ENCODE assay signal across 8 mouse cellular contexts in the genomic region with DNA sequence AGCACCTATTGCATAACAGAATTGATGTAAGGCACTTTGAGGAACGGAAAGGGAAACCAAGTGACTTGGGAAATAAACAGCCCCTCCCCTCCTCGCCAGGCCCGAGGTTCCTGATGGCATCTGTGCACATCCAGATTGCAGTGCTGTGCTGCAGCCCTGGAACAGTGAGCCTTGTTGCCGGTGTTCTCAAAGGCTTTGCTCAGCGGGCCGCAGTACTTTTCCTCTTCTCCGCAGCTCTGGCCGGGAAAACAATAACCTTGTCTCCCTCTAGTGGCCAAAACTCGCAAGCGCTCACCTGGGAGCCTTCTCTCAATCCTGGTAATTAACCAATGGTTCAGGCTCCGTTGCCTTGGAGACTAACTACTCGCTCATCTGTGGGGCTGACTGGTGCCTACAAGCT. TPM values are rescaled to one million over a fixed set of nuclear protein-coding genes. Genes with fewer than 3 reads are reported as not detected.
A peak's percentile ranks its signal among the peaks of the same experiment; 100 is the strongest.
DNase-seq lines count a peak whose midpoint lies in the region; ATAC-seq and TF ChIP-seq lines count a peak whose summit lies in the region.

No protein-coding gene starts in this region.

- peak; percentile 54 to 69 (median 57) for TF ChIP-seq CTCF in MEL (IDR thresholded peaks at IDR 0.05 in 2 of 3, conservative IDR thresholded peaks at IDR 0.05 in 1 of 3; ENCODE audit: control insufficient read depth in 1 of 3, insufficient read depth in 1 of 3, low read depth in 2 of 3, low read length in 3 of 3, poor library complexity in 1 of 3, severe bottlenecking in 1 of 3)
- TF ChIP-seq CTCF in cerebellum, adult 2 months (IDR thresholded peaks at IDR 0.05; ENCODE audit: borderline replicate concordance, insufficient read depth, low read depth, low read length) = peak; percentile 90

- H3K79me2 ChIP-seq in MEL (ENCODE audit: control insufficient read depth, insufficient read depth, low read length, poor library complexity) = no peaks in the 10 kb centered on the region

- peak; percentile 44 for TF ChIP-seq RAD21 in MEL (IDR thresholded peaks at IDR 0.05; ENCODE audit: low read depth, low read length)

- H3K4me3 ChIP-seq in MEL (ENCODE audit: control insufficient read depth in 1 of 2, insufficient read depth in 1 of 2, low read depth in 2 of 2, low read length in 2 of 2) = no peak overlapping the region
- peak overlapping the region; percentile 52 for H3K4me3 ChIP-seq in cerebellum, adult 2 months (replicated peaks; ENCODE audit: insufficient read depth, low read depth, low read length)
- no peak overlapping the region for H3K4me3 ChIP-seq in hindbrain, embryonic 12.5 days

- no peaks in the 10 kb centered on the region for H3K36me3 ChIP-seq in MEL (ENCODE audit: control insufficient read depth in 1 of 2, insufficient read depth in 2 of 2, low read length in 2 of 2)
- H3K36me3 ChIP-seq in hindbrain, embryonic 12.5 days = no peaks in the 10 kb centered on the region

- no peak for TF ChIP-seq POLR2A in MEL (IDR thresholded peaks at IDR 0.05; ENCODE audit: control insufficient read depth in 1 of 2, insufficient read depth in 1 of 2, low read depth in 1 of 2, low read length in 2 of 2, poor library complexity in 1 of 2)
- no peak for TF ChIP-seq POLR2A in cerebellum, adult 2 months (IDR thresholded peaks at IDR 0.05; ENCODE audit: borderline replicate concordance, insufficient read depth, low read length)

- H3K9me3 ChIP-seq in MEL (replicated peaks; ENCODE audit: insufficient read depth, low read length) = no peaks in the 10 kb centered on the region
- H3K9me3 ChIP-seq in hindbrain, embryonic 12.5 days (replicated peaks) = no peaks in the 10 kb centered on the region

- TF ChIP-seq EP300 in MEL (IDR thresholded peaks at IDR 0.05; ENCODE audit: low read depth in 1 of 2, low read length in 2 of 2) = no peak

- peak overlapping the region; percentile 21; the same call in 1 of the 2 replicates for H3K4me2 ChIP-seq in hindbrain, embryonic 12.5 days (replicated peaks)

- H3K4me1 ChIP-seq in MEL (ENCODE audit: control insufficient read depth in 1 of 2, insufficient read depth in 2 of 2, low read length in 2 of 2) = no peaks in the 10 kb centered on the region
- peaks cover 7% of the 10 kb centered on the region; the same call in 1 of the 2 replicates for H3K4me1 ChIP-seq in cerebellum, adult 2 months (ENCODE audit: control insufficient read depth, insufficient read depth, low read length)
- peaks cover 11% of the 10 kb centered on the region; the same call in 1 of the 2 replicates for H3K4me1 ChIP-seq in hindbrain, embryonic 12.5 days

- H3K9ac ChIP-seq in MEL (ENCODE audit: control insufficient read depth, low read depth, low read length, poor library complexity, severe bottlenecking) = no peak overlapping the region
- no peak overlapping the region for H3K9ac ChIP-seq in hindbrain, embryonic 12.5 days

- no peaks in the 10 kb centered on the region for H3K27me3 ChIP-seq in MEL (ENCODE audit: control insufficient read depth in 1 of 2, insufficient read depth in 2 of 2, low read length in 2 of 2)
- no peaks in the 10 kb centered on the region for H3K27me3 ChIP-seq in cerebellum, adult 2 months (ENCODE audit: control insufficient read depth, insufficient read depth, low read length)
- peaks cover 7% of the 10 kb centered on the region; the same call in 1 of the 2 replicates for H3K27me3 ChIP-seq in hindbrain, embryonic 12.5 days

- WGBS in cerebellum, adult 2 months = under 1% methylated on average over 12 of the region's 12 CpGs
- WGBS in hindbrain, embryonic 12.5 days = 4% methylated on average over 12 of the region's 12 CpGs

- H3K27ac ChIP-seq in MEL (ENCODE audit: control insufficient read depth, low read depth, low read length) = no peak overlapping the region
- H3K27ac ChIP-seq in cerebellum, adult 2 months (ENCODE audit: insufficient read depth, low read length) = peak overlapping the region; percentile 30; the same call in 1 of the 2 replicates
- no peak overlapping the region for H3K27ac ChIP-seq in hindbrain, embryonic 12.5 days

- ATAC-seq in hindbrain, embryonic 12.5 days (ENCODE audit: low FRiP score) = peak; percentile 79

- peak; percentile 18 for DNase-seq in MEL (ENCODE audit: low read depth, low spot score)
- DNase-seq in cerebellum, adult 2 months = peak; percentile 92 to 97
- DNase-seq in frontal cortex, adult 2 months (ENCODE audit: extremely low spot score in 1 of 2, low spot score in 1 of 2) = peak; percentile 90 to 98
- peak; percentile 91 for DNase-seq in layer of hippocampus, postnatal 25 days (ENCODE audit: extremely low spot score in 1 of 2, low spot score in 1 of 2)
- peak; percentile 69 for DNase-seq in lung, postnatal 14 days
- peak; percentile 52 for DNase-seq in retina, adult 2 months (ENCODE audit: low read depth, low spot score)
- peak; percentile 32 to 70 for DNase-seq in urinary bladder, adult 18-20 months (ENCODE audit: low spot score in 2 of 2)

TF ChIP-seq in MEL, 35 proteins besides CTCF, POLR2A, EP300 and RAD21:
- 0 out of 2 replicates have a peak, but pooled peaks have one; percentile 5 for TF ChIP-seq ZC3H11A (IDR thresholded peaks at IDR 0.05; ENCODE audit: low read depth, low read length)
- TF ChIP-seq SMC3 (IDR thresholded peaks at IDR 0.05; ENCODE audit: low read depth, low read length) = 0 out of 2 replicates have a peak, but pooled peaks have one; percentile 32
- no peak for TF ChIP-seq ETS1 (IDR thresholded peaks at IDR 0.05; ENCODE audit: low read depth, low read length)
- no peak for TF ChIP-seq USF2 (IDR thresholded peaks at IDR 0.05; ENCODE audit: borderline replicate concordance in 1 of 2, insufficient read depth in 1 of 2, low read depth in 1 of 2, low read length in 2 of 2)
- no peak for TF ChIP-seq RCOR1 (IDR thresholded peaks at IDR 0.05; ENCODE audit: low read depth, low read length)
- TF ChIP-seq E2F4 (IDR thresholded peaks at IDR 0.05; ENCODE audit: borderline replicate concordance, low read depth, low read length) = no peak
- TF ChIP-seq MAX (IDR thresholded peaks at IDR 0.05; ENCODE audit: low read length) = no peak
- TF ChIP-seq MYB (IDR thresholded peaks at IDR 0.05; ENCODE audit: low read depth, low read length) = no peak
- TF ChIP-seq BHLHE40 (IDR thresholded peaks at IDR 0.05; ENCODE audit: borderline replicate concordance, low read depth, low read length) = no peak
- TF ChIP-seq USF1 (IDR thresholded peaks at IDR 0.05; ENCODE audit: low read depth, low read length) = no peak

RNA-seq across cellular contexts. Expression of gene Kcna6, which starts 38.4 kb away (rescaled TPM):
- not detected in 2 replicates for total RNA-seq in MEL (2012; rRNA removed)
- not detected for polyA plus RNA-seq in MEL (2012; ENCODE audit: insufficient read depth in 1 of 2, insufficient read length in 2 of 2, low read depth in 1 of 2, low replicate concordance in 2 of 2, missing spikeins in 1 of 2)
- 44.2 and 47.3 TPM in 2 replicates for polyA plus RNA-seq in cerebellum, adult 2 months (2012; rRNA removed)
- polyA plus RNA-seq in frontal cortex, adult 2 months (2012; rRNA removed) = 35.8 and 39.3 TPM in 2 replicates
- 12.5 and 13.5 TPM in 2 replicates for polyA plus RNA-seq in hindbrain, embryonic 12.5 days (2016; fragmentation: Nextera tagmentation; extraction: Ambion mirVana)
- total RNA-seq in layer of hippocampus, postnatal 25 days (2021) = 10 to 100 TPM; 48.6 to 51.2 TPM

RNA-seq across cellular contexts. Expression of gene Kcna1, which starts 55.9 kb away (rescaled TPM):
- not detected in 2 replicates for total RNA-seq in MEL (2012; rRNA removed)
- not detected for polyA plus RNA-seq in MEL (2012; ENCODE audit: insufficient read depth in 1 of 2, insufficient read length in 2 of 2, low read depth in 1 of 2, low replicate concordance in 2 of 2, missing spikeins in 1 of 2)
- polyA plus RNA-seq in cerebellum, adult 2 months (2012; rRNA removed) = 71.1 and 72.6 TPM in 2 replicates
- polyA plus RNA-seq in frontal cortex, adult 2 months (2012; rRNA removed) = 19.2 and 19.7 TPM in 2 replicates
- 1.6 and 2.5 TPM in 2 replicates for polyA plus RNA-seq in hindbrain, embryonic 12.5 days (2016; fragmentation: Nextera tagmentation; extraction: Ambion mirVana)
- total RNA-seq in layer of hippocampus, postnatal 25 days (2021) = 100 to 1,000 TPM; 107 to 115 TPM

Comparison
In these comparisons a context has a peak if more than half of its experiments do, and no peak if none do; other contexts are left out.
1. DNase-seq: peak in every context shown above with its lines; median percentile 94 in cerebellum, adult 2 months; 94 in frontal cortex, adult 2 months; 91 in layer of hippocampus, postnatal 25 days; 69 in lung, postnatal 14 days; 52 in retina, adult 2 months; 51 in urinary bladder, adult 18-20 months; 18 in MEL.
2. RNA of gene Kcna6, which starts 38.4 kb away (polyA plus RNA-seq): 44.2 to 47.3 TPM in cerebellum, adult 2 months, 35.8 to 39.3 TPM in frontal cortex, adult 2 months and 12.5 to 13.5 TPM in hindbrain, embryonic 12.5 days; not detected in MEL; every median in the first group is over 10 times any median in the second.